Mouse (Mus musculus): ENCODE results near the gene Tmprss12. TPM values are rescaled to one million over a fixed set of nuclear protein-coding genes. Genes with fewer than 3 reads are reported as not detected.
"Not testable (repeated sequence)": the region's sequence is repeated elsewhere in the genome, so short reads cannot be mapped to it uniquely, and the experiment has no call there.

Gene Tmprss12
- total and polyA plus RNA-seq, 2 experiments from 2014 or later: not detected

DNA sequence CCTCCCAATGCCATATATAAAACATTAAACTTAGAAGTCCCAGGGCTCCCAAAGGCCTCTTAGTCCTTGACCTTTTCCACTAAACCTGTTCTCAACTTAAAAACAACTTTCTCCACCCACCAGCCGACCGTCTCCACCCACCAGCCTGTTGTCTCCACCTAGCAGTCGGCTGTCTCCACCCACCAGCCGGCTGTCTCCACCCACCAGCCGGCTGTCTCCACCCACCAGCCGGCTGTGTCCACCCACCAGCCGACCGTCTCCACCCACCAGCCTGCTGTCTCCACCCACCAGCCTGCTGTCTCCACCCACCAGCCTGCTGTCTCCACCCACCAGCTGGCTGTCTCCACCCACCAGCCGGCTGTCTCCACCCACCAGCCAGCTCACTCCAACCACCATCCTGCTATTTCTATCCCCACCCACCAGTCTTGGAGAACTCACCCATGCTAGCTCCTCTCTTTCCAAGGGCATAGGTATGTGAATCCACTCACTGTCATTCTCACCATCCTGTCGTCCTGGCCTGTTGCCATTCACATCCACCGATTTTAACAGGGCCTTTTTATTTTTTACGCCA is 43.5 kb downstream of the Tmprss12 start:
- TF ChIP-seq CTCF (IDR thresholded peaks at IDR 0.05; ENCODE audit: low read depth): no peak
- no peaks in the 10 kb centered on the region for H3K4me1 ChIP-seq (ENCODE audit: insufficient read depth, low read length)
- no peaks in the 10 kb centered on the region for H3K36me3 ChIP-seq (ENCODE audit: insufficient read depth, low read length)
- no peak overlapping the region for H3K4me3 ChIP-seq (ENCODE audit: low read length)
- H3K4me2 ChIP-seq (ENCODE audit: low read depth, low read length): no peak overlapping the region
- H3K27me3 ChIP-seq (ENCODE audit: insufficient read depth, low read length): no peaks in the 10 kb centered on the region
- WGBS: 73% methylated on average over 12 of the region's 12 CpGs
- no peak overlapping the region for H3K9ac ChIP-seq (replicated peaks; ENCODE audit: low read length)
- DNase-seq (ENCODE audit: low spot score) (no peak), ATAC-seq (no peak)
- no peaks in the 10 kb centered on the region for H3K9me3 ChIP-seq (ENCODE audit: low read length)
- H3K27ac ChIP-seq: no peak overlapping the region

DNA sequence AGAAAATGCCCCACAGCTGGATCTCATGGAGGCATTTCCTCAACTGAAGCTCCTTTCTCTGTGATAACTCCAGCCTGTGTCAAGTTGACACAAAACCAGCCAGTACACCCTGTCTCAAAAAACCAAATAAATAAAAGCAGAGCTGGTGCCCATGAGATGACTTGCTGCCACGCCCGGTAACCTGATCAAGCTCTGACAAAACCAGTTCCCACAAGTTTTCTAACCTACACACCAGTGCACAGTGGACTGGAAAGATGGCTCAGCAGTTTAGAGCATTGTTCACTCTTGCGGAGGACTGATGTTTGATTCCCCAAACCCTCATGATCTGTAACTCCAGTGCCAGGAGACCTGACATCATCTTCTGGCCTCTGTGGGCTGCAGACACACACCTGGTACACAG is 44.6 kb downstream of the Tmprss12 start:
- Histone ChIP-seq H3K36me3 (ENCODE audit: insufficient read depth, low read length) (no peaks in the 10 kb centered on the region), H3K4me1 (ENCODE audit: insufficient read depth, low read length) (no peaks in the 10 kb centered on the region), H3K4me2 (ENCODE audit: low read depth, low read length) (no peak overlapping the region), H3K4me3 (ENCODE audit: low read length) (no peak overlapping the region), H3K9ac (replicated peaks; ENCODE audit: low read length) (no peak overlapping the region), H3K9me3 (ENCODE audit: low read length) (no peaks in the 10 kb centered on the region), H3K27ac (no peak overlapping the region), H3K27me3 (ENCODE audit: insufficient read depth, low read length) (no peaks in the 10 kb centered on the region)
- TF ChIP-seq CTCF (IDR thresholded peaks at IDR 0.05; ENCODE audit: low read depth): no peak
- no peak for DNase-seq (ENCODE audit: low spot score)
- WGBS: 84% methylated on average over 3 of the region's 3 CpGs
- ATAC-seq: no peak

DNA sequence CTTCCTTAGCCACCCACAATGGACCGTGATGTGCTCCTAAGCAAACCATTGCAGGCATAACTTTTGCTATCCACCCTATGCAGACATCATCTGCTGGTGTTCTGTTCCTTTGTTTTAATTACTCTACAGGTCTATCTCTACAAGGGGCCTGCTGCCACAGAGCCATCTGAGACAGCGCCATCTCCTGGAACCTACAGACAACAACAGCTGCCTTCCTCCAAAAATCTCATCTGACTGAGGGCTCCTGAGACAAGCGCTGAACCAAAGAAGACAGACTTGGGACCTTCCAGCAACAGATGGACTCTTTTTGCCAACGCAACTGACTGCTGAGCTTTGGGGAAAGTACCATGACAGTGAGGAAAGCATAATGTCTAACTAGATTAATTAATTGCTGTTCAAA is 47.5 kb downstream of the Tmprss12 start:
- H3K4me3 ChIP-seq (ENCODE audit: low read length); H3K9me3 ChIP-seq (ENCODE audit: low read length); ATAC-seq; H3K4me2 ChIP-seq (ENCODE audit: low read depth, low read length); H3K4me1 ChIP-seq (ENCODE audit: insufficient read depth, low read length); H3K27ac ChIP-seq; DNase-seq (ENCODE audit: low spot score); H3K27me3 ChIP-seq (ENCODE audit: insufficient read depth, low read length); H3K9ac ChIP-seq (replicated peaks; ENCODE audit: low read length); H3K36me3 ChIP-seq (ENCODE audit: insufficient read depth, low read length): not testable (repeated sequence)
- 72% methylated on average over 3 of the region's 4 CpGs for WGBS

DNA sequence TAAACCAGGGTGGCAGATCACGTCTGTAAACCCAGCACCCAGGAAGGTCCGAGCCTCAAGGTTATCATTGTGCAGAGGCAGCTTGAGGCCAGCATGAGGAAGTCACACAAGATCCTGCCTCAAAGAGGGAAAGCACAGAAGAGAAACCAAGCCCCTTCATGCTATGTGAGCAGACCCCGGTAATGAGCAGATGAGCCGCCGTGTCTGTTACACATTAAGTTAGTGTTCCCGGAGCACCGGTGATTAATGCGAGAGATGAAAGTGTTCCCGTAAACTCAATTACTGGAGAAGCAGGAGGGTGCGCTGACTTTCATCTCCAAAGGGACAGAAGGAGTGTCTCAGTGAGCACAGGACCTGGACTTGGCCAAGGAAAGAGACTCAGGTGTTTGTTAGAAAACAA is 48.7 kb downstream of the Tmprss12 start:
- H3K27me3 ChIP-seq (ENCODE audit: insufficient read depth, low read length); H3K4me2 ChIP-seq (ENCODE audit: low read depth, low read length); H3K9ac ChIP-seq (replicated peaks; ENCODE audit: low read length); H3K27ac ChIP-seq; H3K36me3 ChIP-seq (ENCODE audit: insufficient read depth, low read length); H3K4me3 ChIP-seq (ENCODE audit: low read length); H3K9me3 ChIP-seq (ENCODE audit: low read length); H3K4me1 ChIP-seq (ENCODE audit: insufficient read depth, low read length); ATAC-seq; DNase-seq (ENCODE audit: low spot score): not testable (repeated sequence)
- 55% methylated on average over 9 of the region's 10 CpGs for WGBS

DNA sequence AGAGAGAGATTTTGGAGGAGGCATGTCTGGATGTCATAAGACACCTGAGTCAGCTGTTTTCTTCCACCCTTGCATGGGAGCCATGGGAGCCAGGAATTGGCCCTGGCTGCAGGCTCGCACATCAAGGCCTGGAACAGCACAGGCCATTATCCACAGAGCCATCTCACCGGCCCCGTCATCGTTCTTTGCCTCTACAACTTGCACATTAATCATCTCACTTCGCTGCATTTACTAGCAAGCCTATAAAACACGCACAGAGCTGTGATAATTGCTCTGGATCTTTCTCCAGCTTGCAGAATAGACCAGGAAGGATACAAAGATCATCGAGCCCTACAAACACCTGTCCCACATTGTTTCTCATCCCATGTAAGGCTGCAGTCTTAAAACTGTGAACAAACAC is 50.1 kb downstream of the Tmprss12 start:
- Histone ChIP-seq H3K36me3 (ENCODE audit: insufficient read depth, low read length) (no peaks in the 10 kb centered on the region), H3K4me1 (ENCODE audit: insufficient read depth, low read length) (no peaks in the 10 kb centered on the region), H3K27ac (no peak overlapping the region), H3K27me3 (ENCODE audit: insufficient read depth, low read length) (no peaks in the 10 kb centered on the region), H3K9me3 (ENCODE audit: low read length) (no peaks in the 10 kb centered on the region), H3K9ac (replicated peaks; ENCODE audit: low read length) (no peak overlapping the region), H3K4me3 (ENCODE audit: low read length) (no peak overlapping the region), H3K4me2 (ENCODE audit: low read depth, low read length) (no peak overlapping the region)
- no peak for ATAC-seq
- no peak for TF ChIP-seq CTCF (IDR thresholded peaks at IDR 0.05; ENCODE audit: low read depth)
- no peak for DNase-seq (ENCODE audit: low spot score)
- WGBS: 68% methylated on average over 7 of the region's 7 CpGs

DNA sequence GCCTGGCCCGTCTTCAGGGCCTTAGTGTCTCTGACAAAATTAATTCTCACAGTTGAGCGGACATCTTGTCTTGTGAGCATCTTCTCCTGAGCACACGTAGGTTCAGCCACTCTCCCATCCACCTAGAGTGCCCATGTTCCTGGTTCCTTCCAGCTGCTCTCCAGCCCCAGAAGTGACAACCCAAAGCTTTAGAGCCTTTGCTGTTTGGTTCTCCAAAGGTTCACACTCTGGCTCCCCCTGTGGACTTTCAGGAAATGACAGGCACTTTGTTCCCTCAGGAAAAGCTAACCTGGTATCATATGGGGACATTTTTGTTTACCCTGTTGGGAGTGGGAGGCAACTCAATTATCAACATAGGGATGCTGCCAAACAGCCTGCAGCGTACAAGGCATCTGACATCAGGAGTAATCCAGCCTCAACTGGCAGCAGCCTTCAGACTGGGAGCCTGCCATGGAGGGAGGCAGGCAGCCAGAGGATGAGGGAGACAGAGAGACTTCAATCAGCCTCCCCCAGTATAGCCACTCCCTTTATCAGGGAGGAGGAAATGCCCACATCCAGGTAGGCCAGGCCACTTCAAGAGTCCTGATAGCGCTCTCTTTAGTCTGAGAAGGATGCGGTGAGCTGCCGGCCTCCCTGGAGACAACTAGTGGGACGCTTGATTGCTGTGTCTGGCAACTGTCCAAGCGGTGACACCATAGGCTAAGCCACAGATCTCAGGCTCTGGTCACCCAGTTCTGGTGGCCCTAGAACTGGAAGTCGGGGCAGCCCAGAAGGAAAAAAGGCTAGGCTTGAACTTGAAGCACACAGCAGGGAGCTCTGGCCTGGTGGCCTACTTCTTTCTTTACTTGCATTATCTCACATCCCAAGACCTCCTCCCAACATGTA is 51.7 kb downstream of the Tmprss12 start:
- peak; percentile 23; the same call in 1 of the 2 replicates for TF ChIP-seq CTCF (IDR thresholded peaks at IDR 0.05; ENCODE audit: low read depth)
- not testable (repeated sequence) for H3K4me2 ChIP-seq (ENCODE audit: low read depth, low read length); DNase-seq (ENCODE audit: low spot score); H3K4me3 ChIP-seq (ENCODE audit: low read length); H3K9me3 ChIP-seq (ENCODE audit: low read length); H3K4me1 ChIP-seq (ENCODE audit: insufficient read depth, low read length); H3K27me3 ChIP-seq (ENCODE audit: insufficient read depth, low read length); H3K27ac ChIP-seq; H3K9ac ChIP-seq (replicated peaks; ENCODE audit: low read length); H3K36me3 ChIP-seq (ENCODE audit: insufficient read depth, low read length)
- 34% methylated on average over 2 of the region's 10 CpGs for WGBS
- peak; percentile 70 for ATAC-seq

DNA sequence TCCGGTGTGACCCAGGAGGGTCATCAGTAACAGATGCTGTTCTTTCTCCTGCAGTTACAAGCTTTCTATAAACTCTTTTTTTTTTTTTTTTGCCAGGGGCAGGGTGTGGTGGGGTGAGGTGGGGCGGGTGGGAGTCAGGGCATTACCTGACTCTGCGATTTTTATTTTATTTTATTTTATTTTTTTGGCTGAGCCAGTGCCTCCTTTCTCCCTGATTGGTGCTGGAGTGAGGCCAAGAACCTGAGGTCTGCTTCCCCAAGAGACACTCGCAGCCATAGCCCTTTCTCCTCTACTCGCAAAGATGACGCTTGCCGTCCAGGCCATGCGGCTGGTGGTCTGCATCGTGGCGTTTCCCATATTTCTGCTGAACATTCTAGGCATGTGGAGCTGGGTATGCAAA is 54.0 kb downstream of the Tmprss12 start, which contains the start of gene Mettl7a3:
Gene Mettl7a3, plus strand, starts transcription at position 301 of the 400 bp plus-strand sequence.
- WGBS: 55% methylated on average over 10 of the region's 10 CpGs
- no peaks in the 10 kb centered on the region for H3K36me3 ChIP-seq (ENCODE audit: insufficient read depth, low read length)
- ATAC-seq (no peak), DNase-seq (ENCODE audit: low spot score) (no peak)
- no peaks in the 10 kb centered on the region for H3K9me3 ChIP-seq (ENCODE audit: low read length)
- H3K27ac ChIP-seq: no peak within 1 kb of the TSS
- H3K27me3 ChIP-seq (ENCODE audit: insufficient read depth, low read length): no peaks in the 10 kb centered on the region
- H3K4me1 ChIP-seq (ENCODE audit: insufficient read depth, low read length): no peaks in the 10 kb centered on the region
- no peak within 1 kb of the TSS for H3K9ac ChIP-seq (replicated peaks; ENCODE audit: low read length)
- no peak within 1 kb of the TSS for H3K4me3 ChIP-seq (ENCODE audit: low read length)
- H3K4me2 ChIP-seq (ENCODE audit: low read depth, low read length): no peak within 1 kb of the TSS
- TF ChIP-seq CTCF (IDR thresholded peaks at IDR 0.05; ENCODE audit: low read depth): no peak

DNA sequence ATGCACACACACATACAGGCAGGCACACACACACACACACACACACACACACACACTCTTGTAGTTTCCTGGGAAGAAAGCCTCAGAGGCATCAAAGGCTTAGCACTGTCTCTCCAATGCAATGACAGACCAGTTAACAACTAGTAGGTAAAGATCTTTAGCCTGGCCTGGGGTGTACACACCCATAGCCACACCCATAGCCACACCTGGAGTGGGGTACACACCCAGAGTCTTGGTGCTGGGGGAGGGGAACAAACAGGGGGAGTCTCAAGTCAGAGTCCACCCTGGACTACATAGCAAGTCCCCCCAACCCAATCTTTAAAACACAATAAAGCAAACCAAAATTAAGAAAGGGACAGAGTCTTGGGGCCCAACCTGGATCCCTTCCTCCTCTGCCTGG is 56.7 kb downstream of the Tmprss12 start:
- ATAC-seq; H3K4me2 ChIP-seq (ENCODE audit: low read depth, low read length); DNase-seq (ENCODE audit: low spot score); H3K27me3 ChIP-seq (ENCODE audit: insufficient read depth, low read length); H3K4me1 ChIP-seq (ENCODE audit: insufficient read depth, low read length); H3K9me3 ChIP-seq (ENCODE audit: low read length); H3K9ac ChIP-seq (replicated peaks; ENCODE audit: low read length); H3K4me3 ChIP-seq (ENCODE audit: low read length); H3K27ac ChIP-seq; H3K36me3 ChIP-seq (ENCODE audit: insufficient read depth, low read length): not testable (repeated sequence)
